Mouse (Mus musculus) Patski (cell line): ENCODE data around the gene Odf2. TPM values are rescaled to one million over a fixed set of nuclear protein-coding genes. Genes with fewer than 3 reads are reported as not detected.
A peak's percentile ranks its signal among the peaks of the same experiment; 100 is the strongest.

Source experiments
- ATAC-seq: fragments of 100-300 bp; one replicate; pipeline ENCODE4 v1.8.0; 2021
- CTCF ChIA-PET: fragments of 350-600 bp; sonication (Branson Sonifier 250); formaldehyde crosslinking; loops from one replicate; lab custom pipeline; 2022; ENCODE audit warnings: inconsistent platforms; lab: Charles Lee
- POLR2A ChIA-PET: fragments of 350-600 bp; sonication (Branson Sonifier 250); formaldehyde crosslinking; loops from one replicate; lab custom pipeline; 2022; ENCODE audit warnings: antibody characterized with exemption, inconsistent platforms; lab: Charles Lee
- DNase-seq: peaks from one replicate; pipeline ENCODE4 v3.0.0-alpha.2; 2011; ENCODE audit warnings: low read depth, low spot score
- H3K27me3 ChIP-seq: fragments of 371-371 bp; one replicate; pipeline ENCODE4 v1.5.1; 2021
- CTCF ChIP-seq: fragments of 100-300 bp; IDR thresholded peaks from one replicate; pipeline ENCODE4 v1.5.1; 2021
- in situ Hi-C: fragments of 300-500 bp; cut with MboI; formaldehyde crosslinking; loops from 3 replicates; pipeline ENCODE4 v1.11.1; 2018; ENCODE audit warnings: low pct_unique_long_range_greater_than_20kb, mixed read lengths
- polyA plus RNA-seq: library from polyadenylated mRNA; unstranded; gene quantifications from one replicate; pipeline ENCODE4 v1.2.3, GENCODE M21; 2021

Odf2 gene
- polyA plus RNA-seq, 1 experiment from 2014 or later: 59.7 TPM

- in situ Hi-C loops: no loop called here
- no peak for DNase-seq
- no peak for ATAC-seq
- TF ChIP-seq CTCF: no peak
- no peaks in the 10 kb centered on the region for H3K27me3 ChIP-seq
- POLR2A ChIA-PET: interaction anchor here (0.5 to 1.3 kb wide), 3 partner anchors 15 to 30 kb away, joined by 3 to 5 read pairs (median 5); partner anchors contain the start of gene Urm1
- CTCF ChIA-PET: no interaction called here
These were observed 39.1 kb upstream of the Odf2 start for GRCm38 (mm10) chr2:29849841-29850480.

DNA sequence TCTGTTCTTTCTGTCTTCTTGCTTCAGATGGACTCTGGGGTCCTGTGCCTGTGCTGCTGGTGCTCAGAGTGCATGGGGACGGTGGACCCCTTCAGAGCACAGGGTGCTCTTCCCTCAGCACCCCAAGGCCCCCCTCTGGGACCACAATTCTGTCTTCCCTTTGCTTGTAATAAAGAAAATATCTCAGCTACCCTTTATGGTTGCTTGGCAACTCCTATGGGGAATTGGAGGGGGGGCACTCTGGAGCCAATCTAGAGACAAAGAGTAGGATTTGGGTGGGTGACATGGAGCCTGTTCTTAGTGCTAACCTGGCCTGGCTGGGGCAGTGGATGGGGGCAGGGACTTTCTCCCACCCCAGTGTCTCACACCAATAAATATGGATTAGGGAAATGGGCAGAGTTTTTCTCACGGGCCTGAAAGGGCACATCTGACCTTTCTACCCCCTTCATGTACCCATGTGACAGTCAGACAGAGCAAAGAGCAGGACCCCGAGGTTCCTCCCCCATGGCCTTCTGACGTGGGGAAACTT lies 36.0 kb upstream of the Odf2 start:
- no peak for TF ChIP-seq CTCF
- H3K27me3 ChIP-seq: no peaks in the 10 kb centered on the region
- in situ Hi-C loops: no loop called here
- ChIA-PET POLR2A (no interaction called here), CTCF (no interaction called here)
- ATAC-seq: no peak
- no peak for DNase-seq

DNA sequence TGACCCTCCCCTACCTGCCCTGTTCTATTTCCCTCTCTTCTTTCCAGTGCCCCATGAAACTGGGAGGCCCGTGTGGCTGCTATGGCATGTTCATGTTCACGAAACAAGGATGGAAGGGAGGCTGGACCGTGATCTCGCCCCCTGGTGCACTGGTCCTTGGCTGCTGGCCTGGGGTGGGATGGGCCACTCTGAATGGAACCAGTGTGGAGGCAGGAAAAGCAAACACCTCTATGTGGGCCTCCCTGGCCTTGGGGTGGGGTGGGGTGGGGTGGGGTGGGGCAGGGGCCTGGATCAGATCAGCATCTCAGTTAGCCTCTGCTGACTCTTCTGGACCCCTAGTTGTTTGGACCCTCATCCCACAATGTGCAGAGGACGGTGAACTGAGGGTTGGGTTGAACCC lies 35.3 kb upstream of the Odf2 start:
- ATAC-seq (no peak), DNase-seq (no peak)
- ChIA-PET POLR2A (no interaction called here), CTCF (no interaction called here)
- in situ Hi-C loops: no loop called here
- no peaks in the 10 kb centered on the region for H3K27me3 ChIP-seq
- TF ChIP-seq CTCF: no peak

DNA sequence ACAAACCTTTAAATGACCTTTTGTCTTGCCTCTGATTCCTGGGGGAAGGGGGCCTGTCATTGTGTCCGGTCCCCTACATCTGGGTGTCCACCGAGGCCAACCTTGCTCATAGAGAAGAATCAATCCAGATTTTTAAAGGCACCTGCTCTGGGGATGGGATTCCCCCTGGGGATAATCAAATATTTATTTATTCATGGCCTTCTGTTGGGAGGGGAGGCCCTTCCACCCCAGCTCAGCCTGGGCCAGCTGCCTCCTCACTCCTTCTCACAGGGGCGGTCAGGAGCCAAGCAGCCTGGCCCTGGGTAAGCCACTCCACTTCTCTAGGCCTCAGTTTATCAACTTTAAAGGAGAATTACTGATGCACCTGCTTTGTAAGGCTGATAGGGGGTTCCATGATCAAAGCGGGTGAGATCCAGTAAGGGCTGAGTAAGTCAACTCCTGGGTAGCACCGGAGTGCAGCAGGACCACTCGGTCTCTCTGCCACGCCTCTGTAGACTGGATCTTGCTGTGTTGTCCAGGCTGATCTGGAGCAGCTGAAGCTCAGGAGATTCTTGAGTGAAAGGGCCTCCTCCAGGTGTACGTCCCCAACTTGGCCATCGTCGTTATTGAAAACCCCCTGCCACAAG lies 33.3 kb upstream of the Odf2 start:
- POLR2A ChIA-PET: no interaction called here
- no peaks in the 10 kb centered on the region for H3K27me3 ChIP-seq
- CTCF ChIA-PET: interaction anchor here (1.1 to 1.2 kb wide), 2 partner anchors 38 to 90 kb away, joined by 3 to 4 read pairs; no protein-coding TSS in a partner anchor
- TF ChIP-seq CTCF: no peak
- no peak for DNase-seq
- in situ Hi-C loops: no loop called here
- ATAC-seq: no peak

DNA sequence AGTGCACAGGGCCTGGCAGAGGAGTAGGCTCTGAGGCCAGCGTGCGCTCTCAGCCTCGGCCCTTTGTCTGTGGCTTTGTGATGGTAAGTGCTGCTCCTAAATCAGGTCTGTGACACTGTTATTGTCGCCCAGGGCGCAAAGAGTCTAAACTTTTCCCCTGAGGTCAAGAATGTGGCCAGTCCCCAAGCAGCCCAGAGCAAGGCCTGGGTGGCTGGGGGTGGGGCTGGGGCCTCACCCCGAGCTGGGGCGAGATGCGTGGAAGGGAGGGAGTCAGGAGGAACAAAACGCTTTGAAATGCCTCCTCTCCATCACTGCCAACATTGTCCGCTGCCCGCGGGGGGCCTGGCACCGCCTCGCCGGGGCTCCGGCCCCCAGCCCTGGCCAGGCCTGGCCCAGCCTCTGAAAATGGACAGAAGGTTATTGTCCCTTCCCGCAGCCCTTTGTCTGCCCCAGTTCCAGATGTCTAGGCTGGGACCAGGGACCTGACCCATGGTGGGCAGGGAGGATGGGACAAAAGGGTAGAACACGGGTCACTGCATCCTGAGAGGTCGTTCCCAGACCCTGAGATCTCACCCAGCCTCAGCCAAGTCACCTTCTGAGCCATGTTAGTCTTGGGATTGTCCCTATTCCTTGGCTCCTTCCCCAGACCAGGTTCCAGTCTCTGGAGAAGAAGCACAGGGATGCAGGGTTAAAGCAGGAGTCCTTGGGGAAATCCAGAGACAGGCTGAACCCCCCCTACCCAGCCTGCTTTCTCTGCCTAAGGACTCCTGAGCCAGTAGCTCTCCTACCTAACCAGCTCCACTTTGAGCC lies 32.4 kb upstream of the Odf2 start:
- CTCF ChIA-PET: interaction anchor here (1.1 to 2.0 kb wide), 2 partner anchors 10 to 39 kb away, joined by 4 to 5 read pairs; no protein-coding TSS in a partner anchor
- TF ChIP-seq CTCF: no peak
- DNase-seq: no peak
- POLR2A ChIA-PET: interaction anchor here (0.5 kb wide), 1 partner anchor 42 kb away, joined by 4 read pairs; no protein-coding TSS in a partner anchor
- in situ Hi-C loops: no loop called here
- no peaks in the 10 kb centered on the region for H3K27me3 ChIP-seq
- no peak for ATAC-seq

DNA sequence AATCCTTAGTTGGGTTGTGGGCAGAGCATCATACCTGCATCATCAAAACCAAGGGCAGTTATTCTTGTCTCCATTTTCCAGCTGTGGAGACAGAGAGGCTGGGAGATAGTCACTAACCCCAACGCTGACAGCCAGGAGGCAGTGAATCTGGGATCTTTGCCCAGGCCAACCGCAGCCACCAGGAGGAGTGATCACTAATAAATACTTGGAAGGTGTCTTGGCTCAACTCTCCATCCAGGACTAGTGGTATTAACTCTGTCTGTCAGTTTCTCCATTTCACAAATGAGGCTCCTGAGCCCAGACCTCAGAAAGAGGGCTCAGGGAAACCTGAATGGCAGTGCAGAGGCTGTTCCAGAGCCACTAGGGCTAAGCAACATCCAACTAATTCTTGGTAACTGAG lies 31.7 kb upstream of the Odf2 start:
- TF ChIP-seq CTCF: no peak
- POLR2A ChIA-PET: no interaction called here
- DNase-seq (peak; percentile 20), ATAC-seq (no peak)
- CTCF ChIA-PET: interaction anchor here (1.7 to 2.0 kb wide), 3 partner anchors 10 to 92 kb away, joined by 4 to 6 read pairs (median 5); no protein-coding TSS in a partner anchor
- in situ Hi-C loops: no loop called here
- no peaks in the 10 kb centered on the region for H3K27me3 ChIP-seq

- ChIA-PET CTCF (interaction anchor here (0.8 to 2.0 kb wide), 6 partner anchors 9 to 93 kb away, joined by 3 to 6 read pairs (median 4); no protein-coding TSS in a partner anchor), POLR2A (no interaction called here)
- no peak for TF ChIP-seq CTCF
- ATAC-seq (no peak), DNase-seq (no peak)
- in situ Hi-C loops: no loop called here
- no peaks in the 10 kb centered on the region for H3K27me3 ChIP-seq
These were observed 31.1 kb upstream of the Odf2 start for GRCm38 (mm10) chr2:29857967-29858366.

- ATAC-seq (no peak), DNase-seq (no peak)
- POLR2A ChIA-PET: interaction anchor here (1.0 kb wide), 1 partner anchor 31 kb away, joined by 3 read pairs; no protein-coding TSS in a partner anchor
- peak; percentile 78 for TF ChIP-seq CTCF
- CTCF ChIA-PET: interaction anchor here (0.8 to 2.0 kb wide), 9 partner anchors 8 to 94 kb away, joined by 3 to 6 read pairs (median 4); no protein-coding TSS in a partner anchor
- in situ Hi-C loops: no loop called here
- H3K27me3 ChIP-seq: no peaks in the 10 kb centered on the region
These were observed 30.1 kb upstream of the Odf2 start for GRCm38 (mm10) chr2:29858748-29859473.

DNA sequence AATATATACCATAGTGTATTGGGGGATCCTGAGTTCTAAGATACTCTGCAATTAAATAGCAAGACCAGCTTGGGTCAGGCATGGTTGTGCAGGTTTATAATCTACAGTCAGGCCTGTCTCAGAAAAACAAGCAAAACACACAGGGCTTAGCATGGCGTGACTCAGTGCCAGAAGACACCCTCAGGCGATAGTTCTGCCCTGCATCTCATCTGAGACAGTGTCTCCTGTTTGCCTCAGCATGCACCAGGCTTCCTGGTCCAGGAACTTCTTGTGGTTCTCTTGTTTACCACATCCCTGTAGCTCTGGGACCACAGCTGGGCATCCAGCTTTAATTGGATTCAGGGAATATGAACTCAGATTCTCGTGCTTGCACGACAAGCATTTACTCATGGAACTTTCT lies 23.9 kb upstream of the Odf2 start:
- POLR2A ChIA-PET: no interaction called here
- DNase-seq (peak; percentile 92), ATAC-seq (peak; percentile 66)
- in situ Hi-C loops: no loop called here
- CTCF ChIA-PET: interaction anchor here (1.0 to 2.2 kb wide), 3 partner anchors 36 to 48 kb away, joined by 3 to 8 read pairs (median 3); no protein-coding TSS in a partner anchor
- TF ChIP-seq CTCF: no peak
- no peaks in the 10 kb centered on the region for H3K27me3 ChIP-seq
